Mouse (Mus musculus) spleen, adult 18-20 months (tissue): ENCODE data around the gene Sbk3.
"Not testable (repeated sequence)": the region's sequence is repeated elsewhere in the genome, so short reads cannot be mapped to it uniquely, and the experiment has no call there.

ENCODE experiments used
- DNase-seq, 2 experiments: peaks; one replicate each; pipeline ENCODE4 v3.0.0; 2022; ENCODE audit warnings: mixed read lengths in 2 of 2

Gene Sbk3

GRCm38 (mm10) chr7:4971068-4971467 lies at the start of gene Sbk3:
TSS of gene Sbk3 (minus strand) at chr7:4971168.
- DNase-seq = no peak

- DNase-seq = no peak
Measured at GRCm38 (mm10) chr7:5020685-5021084, 49.7 kb upstream of the Sbk3 start.

- DNase-seq = peak; percentile 96 to 99
Measured at GRCm38 (mm10) chr7:5020000-5020681, 49.2 kb upstream of the Sbk3 start, which contains the start of the genes Zfp865 and Ccdc106. TSS of gene Zfp865 (plus strand) at chr7:5020376. TSS of gene Ccdc106 (plus strand) at chr7:5020553.

- not testable (repeated sequence) for DNase-seq
Measured at GRCm38 (mm10) chr7:5019576-5019975, 48.6 kb upstream of the Sbk3 start.

- DNase-seq = no peak
Measured at GRCm38 (mm10) chr7:5017931-5018330, 47.0 kb upstream of the Sbk3 start.

GRCm38 (mm10) chr7:5017352-5017751 lies 46.4 kb upstream of the Sbk3 start:
- DNase-seq = no peak

GRCm38 (mm10) chr7:5016920-5017319 lies 46.0 kb upstream of the Sbk3 start:
- no peak for DNase-seq

- DNase-seq = no peak
Measured at GRCm38 (mm10) chr7:5016057-5016456, 45.1 kb upstream of the Sbk3 start.

- DNase-seq = peak; percentile 92 to 93
Measured at GRCm38 (mm10) chr7:5015118-5016001, 44.4 kb upstream of the Sbk3 start, which contains the start of gene Gm44973. TSS of gene Gm44973 (plus strand) at chr7:5015496.

GRCm38 (mm10) chr7:5014251-5015117 lies 43.5 kb upstream of the Sbk3 start, which contains the start of the genes Zfp524 and Fiz1:
TSS of gene Zfp524 (plus strand) at chr7:5014415.
TSS of gene Fiz1 (minus strand) at chr7:5014697.
- DNase-seq = peak; percentile 91 to 98

- DNase-seq = no peak
Measured at GRCm38 (mm10) chr7:5012681-5013513, 41.9 kb upstream of the Sbk3 start.

GRCm38 (mm10) chr7:5008229-5008628 lies 37.3 kb upstream of the Sbk3 start:
- DNase-seq = no peak

GRCm38 (mm10) chr7:5002876-5003275 lies 31.9 kb upstream of the Sbk3 start:
- not testable (repeated sequence) for DNase-seq

- DNase-seq = peak in 1 of 2 experiments; percentile 46
Measured at GRCm38 (mm10) chr7:4999876-5000275, 28.9 kb upstream of the Sbk3 start.

- DNase-seq = no peak
Measured at GRCm38 (mm10) chr7:4996934-4997333, 26.0 kb upstream of the Sbk3 start.

GRCm38 (mm10) chr7:4996003-4996895 lies 25.3 kb upstream of the Sbk3 start, which contains the start of gene Zfp579:
TSS of gene Zfp579 (minus strand) at chr7:4996158.
- DNase-seq = peak; percentile 61 to 70

GRCm38 (mm10) chr7:4995268-4996002 lies 24.5 kb upstream of the Sbk3 start:
- no peak for DNase-seq

GRCm38 (mm10) chr7:4993999-4994788 lies 23.2 kb upstream of the Sbk3 start:
- DNase-seq = no peak
